8 mouse cellular contexts compared by ENCODE assay signal in the genomic region with DNA sequence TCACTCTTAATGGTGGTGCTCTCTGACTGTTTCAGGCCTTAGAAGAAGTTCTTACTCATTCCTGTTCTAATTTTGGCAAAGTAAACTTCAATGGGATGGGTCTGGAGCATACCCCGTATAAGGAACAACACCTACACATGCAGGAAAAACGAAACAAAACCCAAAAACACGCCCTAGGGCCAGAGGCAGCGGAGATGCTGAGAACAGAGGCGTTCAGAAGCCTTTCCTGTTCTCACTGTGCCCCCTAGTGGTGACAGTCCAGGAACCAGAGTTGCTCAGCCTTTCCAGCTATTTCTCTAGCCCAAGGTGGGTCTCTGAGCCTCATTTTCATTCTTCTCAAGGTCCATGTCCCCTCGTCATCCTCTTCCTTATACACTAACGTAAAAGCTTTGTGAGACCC. TPM values are rescaled to one million over a fixed set of nuclear protein-coding genes. Genes with fewer than 3 reads are reported as not detected.
DNase-seq lines count a peak whose midpoint lies in the region; ATAC-seq lines count a peak whose summit lies in the region.

No protein-coding gene starts in this region.

- H3K4me1 ChIP-seq in forebrain, embryonic 13.5 days = peaks cover 11% of the 10 kb centered on the region
- peaks cover 16% of the 10 kb centered on the region for H3K4me1 ChIP-seq in midbrain, embryonic 10.5 days

- 0 out of 2 replicates have a peak, but pooled peaks cover 3% of the 10 kb centered on the region for H3K36me3 ChIP-seq in forebrain, embryonic 13.5 days (ENCODE audit: poor library complexity, severe bottlenecking)
- peaks cover 61% of the 10 kb centered on the region for H3K36me3 ChIP-seq in midbrain, embryonic 10.5 days

- no peak overlapping the region for H3K27ac ChIP-seq in forebrain, embryonic 13.5 days
- H3K27ac ChIP-seq in midbrain, embryonic 10.5 days (replicated peaks) = no peak overlapping the region

- ATAC-seq in cerebellum, adult (ENCODE audit: insufficient number of reproducible peaks, low FRiP score, low TSS enrichment) = peak; percentile 67; the same call in 1 of the 2 replicates
- peak; percentile 85 for ATAC-seq in forebrain, embryonic 13.5 days
- peak; percentile 41 for ATAC-seq in inflammation-experienced regulatory T-cells, adult 6 months

- 11% methylated on average over 7 of the region's 7 CpGs for WGBS in forebrain, embryonic 13.5 days
- WGBS in midbrain, embryonic 10.5 days = 36% methylated on average over 7 of the region's 7 CpGs

- H3K9ac ChIP-seq in forebrain, embryonic 13.5 days = no peak overlapping the region; the same call in 1 of the 2 replicates

- no peak overlapping the region for H3K4me3 ChIP-seq in forebrain, embryonic 13.5 days
- no peak overlapping the region for H3K4me3 ChIP-seq in midbrain, embryonic 10.5 days

- DNase-seq in heart, adult 18-20 months = peak; percentile 56 to 86
- DNase-seq in heart, postnatal 25 days (ENCODE audit: low spot score) = no peak
- peak; percentile 9 to 84 for DNase-seq in left cerebral cortex, adult 9 months (ENCODE audit: low spot score in 2 of 2)
- DNase-seq in midbrain, embryonic 10.5 days (ENCODE audit: low spot score) = peak; percentile 74
- peak; percentile 7 for DNase-seq in skeletal muscle tissue, adult 2 months (ENCODE audit: low read depth, low spot score)

- H3K27me3 ChIP-seq in forebrain, embryonic 13.5 days = no peaks in the 10 kb centered on the region
- H3K27me3 ChIP-seq in midbrain, embryonic 10.5 days (ENCODE audit: low read depth, poor library complexity, severe bottlenecking) = no peaks in the 10 kb centered on the region

- intact Hi-C loops in heart, postnatal 25 days (cut with DNase I) = loop anchor here (1.0 to 5.0 kb wide), 3 partner anchors 79 to 307 kb away; no protein-coding TSS in a partner anchor

- no peak overlapping the region for H3K4me2 ChIP-seq in forebrain, embryonic 13.5 days

- no peaks in the 10 kb centered on the region for H3K9me3 ChIP-seq in forebrain, embryonic 13.5 days (replicated peaks)
- H3K9me3 ChIP-seq in midbrain, embryonic 10.5 days (replicated peaks) = no peaks in the 10 kb centered on the region

RNA-seq across cellular contexts. Expression of a gene that starts 25.1 kb away (rescaled TPM):
- not detected for total RNA-seq in heart, adult 18-20 months (2021)
- total RNA-seq in heart, postnatal 25 days (2021) = not detected
- polyA plus RNA-seq in forebrain, embryonic 13.5 days (2015; fragmentation: Nextera tagmentation; extraction: Ambion mirVana) = 1.4 and 2.4 TPM in 2 replicates
- polyA plus RNA-seq in inflammation-experienced regulatory T-cells, adult 6 months (2017; shearing (Covaris generic)) = not detected
- polyA plus RNA-seq in midbrain, embryonic 10.5 days (2016; fragmentation: Nextera tagmentation; extraction: Ambion mirVana) = 0.07 and 0.12 TPM in 2 replicates
